Mouse (Mus musculus) erythroblast, embryonic 14.5 days (primary cell): ENCODE measurements around the gene Neo1. TPM values are rescaled to one million over a fixed set of nuclear protein-coding genes. Genes with fewer than 3 reads are reported as not detected.

Source experiments
- H3K27me3 ChIP-seq: 2 replicates; pipeline ENCODE4 v1.6.1; 2012; ENCODE audit warnings: inconsistent platforms; ENCODE audit not compliant: control insufficient read depth
- H3K36me3 ChIP-seq: 2 replicates; pipeline ENCODE4 v1.6.1; 2012; ENCODE audit warnings: mild to moderate bottlenecking, inconsistent platforms; ENCODE audit not compliant: control insufficient read depth
- H3K4me1 ChIP-seq: 2 replicates; pipeline ENCODE4 v1.6.1; 2012; ENCODE audit warnings: inconsistent platforms; ENCODE audit not compliant: control insufficient read depth
- H3K4me3 ChIP-seq: replicated peaks from 2 replicates; pipeline ENCODE3; 2012; ENCODE audit warnings: moderate library complexity, mild to moderate bottlenecking, inconsistent platforms
- H3K9me3 ChIP-seq: 2 replicates; pipeline ENCODE4 v1.6.1; 2012; ENCODE audit warnings: low read length, inconsistent platforms, mixed read lengths; ENCODE audit not compliant: control insufficient read depth
- GATA1 ChIP-seq: IDR thresholded peaks from 2 replicates; pipeline ENCODE4 v1.6.1; 2012; ENCODE audit warnings: low read length, inconsistent platforms, mixed read lengths
- TAL1 ChIP-seq: IDR thresholded peaks from 3 replicates; pipeline ENCODE4 v1.6.1; 2012; ENCODE audit warnings: low read length, inconsistent platforms, mixed read lengths
- polyA plus RNA-seq: library from polyadenylated mRNA; stranded (reverse); fragments of >175 nt; gene quantifications from 2 replicates; pipeline ENCODE4 v1.2.3, GENCODE M21; 2012

Gene Neo1
- 0.01 TPM in 1 of 2 replicates, not detected in the other for polyA plus RNA-seq

- TF ChIP-seq GATA1: no peak
- no peak for TF ChIP-seq TAL1
- Histone ChIP-seq H3K27me3 (peaks cover 67% of the 10 kb centered on the region), H3K36me3 (no peaks in the 10 kb centered on the region), H3K4me3 (peak within 1 kb of the TSS; percentile 51), H3K4me1 (no peaks in the 10 kb centered on the region), H3K9me3 (no peaks in the 10 kb centered on the region)
Observed at GRCm38 (mm10) chr9:59036159-59036731, at the start of gene Neo1. TSS of gene Neo1 (minus strand) at chr9:59036441.

GRCm38 (mm10) chr9:59075632-59076031, 39.4 kb upstream of the Neo1 start:
- Histone ChIP-seq H3K9me3 (no peaks in the 10 kb centered on the region), H3K27me3 (no peaks in the 10 kb centered on the region), H3K4me3 (no peak overlapping the region), H3K36me3 (no peaks in the 10 kb centered on the region), H3K4me1 (no peaks in the 10 kb centered on the region)
- TF ChIP-seq GATA1 (no peak), TAL1 (no peak)

- H3K4me1 ChIP-seq: no peaks in the 10 kb centered on the region
- H3K36me3 ChIP-seq: no peaks in the 10 kb centered on the region
- TF ChIP-seq TAL1 (no peak), GATA1 (no peak)
Observed at GRCm38 (mm10) chr9:59073887-59074286, 37.6 kb upstream of the Neo1 start.

GRCm38 (mm10) chr9:59072076-59072777, 36.0 kb upstream of the Neo1 start:
- Histone ChIP-seq H3K4me1 (no peaks in the 10 kb centered on the region), H3K27me3 (no peaks in the 10 kb centered on the region), H3K36me3 (no peaks in the 10 kb centered on the region), H3K9me3 (no peaks in the 10 kb centered on the region), H3K4me3 (no peak overlapping the region)
- TF ChIP-seq TAL1 (no peak), GATA1 (no peak)

More at GRCm38 (mm10) chr9:59073887-59074286, 37.6 kb upstream of the Neo1 start:
- no peak overlapping the region for H3K4me3 ChIP-seq
- no peaks in the 10 kb centered on the region for H3K9me3 ChIP-seq
- no peaks in the 10 kb centered on the region for H3K27me3 ChIP-seq

GRCm38 (mm10) chr9:59071220-59071977, 35.2 kb upstream of the Neo1 start:
- Histone ChIP-seq H3K9me3 (no peaks in the 10 kb centered on the region), H3K36me3 (no peaks in the 10 kb centered on the region), H3K4me3 (no peak overlapping the region), H3K27me3 (no peaks in the 10 kb centered on the region), H3K4me1 (no peaks in the 10 kb centered on the region)
- no peak for TF ChIP-seq GATA1
- TF ChIP-seq TAL1: no peak

DNA sequence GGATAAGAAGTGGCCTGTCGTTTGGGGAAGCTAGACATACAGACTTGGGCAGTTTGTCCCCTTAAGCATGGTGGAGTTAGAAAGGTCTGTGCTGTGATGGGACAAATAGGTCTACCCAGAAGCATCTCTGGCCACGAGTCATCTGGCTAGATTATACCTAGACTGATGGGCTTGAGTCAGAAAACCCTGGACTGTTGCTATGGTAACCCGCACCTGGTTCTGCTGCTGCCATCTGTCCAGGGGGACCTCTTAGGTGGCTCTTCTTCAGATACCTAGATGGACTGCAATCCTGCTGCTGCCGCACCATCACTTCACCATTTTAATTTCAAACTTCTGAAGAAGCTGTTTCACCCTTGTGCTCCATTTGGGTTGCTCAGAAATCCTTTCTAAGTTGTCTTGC, 34.0 kb upstream of the Neo1 start:
- no peaks in the 10 kb centered on the region for H3K4me1 ChIP-seq
- no peaks in the 10 kb centered on the region for H3K27me3 ChIP-seq
- TF ChIP-seq GATA1 (no peak), TAL1 (no peak)
- H3K9me3 ChIP-seq: no peaks in the 10 kb centered on the region
- H3K4me3 ChIP-seq: no peak overlapping the region
- H3K36me3 ChIP-seq: no peaks in the 10 kb centered on the region

DNA sequence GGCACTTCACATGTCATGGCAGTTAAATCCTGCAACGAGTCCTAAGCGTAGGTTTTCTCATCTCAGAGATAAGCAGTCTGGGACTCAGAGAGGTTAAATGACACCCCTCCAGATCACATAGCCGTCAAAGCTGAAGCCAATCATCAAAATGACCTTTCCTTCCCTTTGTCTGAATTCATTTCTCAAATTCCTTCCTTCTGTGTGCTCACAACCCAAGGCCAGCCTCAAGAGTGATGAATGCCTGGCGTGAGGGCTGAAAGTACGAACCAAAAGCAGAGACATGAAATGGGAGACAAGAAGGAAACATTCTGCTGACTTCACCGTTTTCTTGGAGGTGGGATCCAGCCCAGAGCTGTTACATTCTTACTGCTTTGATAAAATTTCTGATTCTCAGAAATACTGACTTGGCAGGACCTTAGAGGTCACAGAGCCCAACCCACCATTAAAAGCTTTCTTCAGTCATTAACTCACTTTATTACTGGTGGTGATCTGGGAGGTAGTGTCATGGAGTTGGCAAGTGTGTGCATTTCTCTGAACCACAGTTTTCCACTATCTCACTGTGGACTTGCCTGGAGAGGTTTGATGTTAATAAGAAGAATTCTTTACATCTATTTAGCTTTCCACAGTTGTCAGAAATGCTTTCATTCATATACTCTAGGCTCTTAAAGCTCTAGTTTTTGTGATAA, 29.5 kb upstream of the Neo1 start:
- Histone ChIP-seq H3K9me3 (no peaks in the 10 kb centered on the region), H3K27me3 (no peaks in the 10 kb centered on the region), H3K4me1 (no peaks in the 10 kb centered on the region), H3K4me3 (no peak overlapping the region), H3K36me3 (no peaks in the 10 kb centered on the region)
- TF ChIP-seq GATA1: no peak

GRCm38 (mm10) chr9:59062409-59062808, 26.2 kb upstream of the Neo1 start:
- H3K36me3 ChIP-seq: no peaks in the 10 kb centered on the region
- H3K27me3 ChIP-seq: no peaks in the 10 kb centered on the region
- no peaks in the 10 kb centered on the region for H3K9me3 ChIP-seq
- H3K4me1 ChIP-seq: no peaks in the 10 kb centered on the region
- TF ChIP-seq TAL1 (no peak), GATA1 (no peak)
- no peak overlapping the region for H3K4me3 ChIP-seq
